Mouse (Mus musculus): ENCODE data around the gene Gpatch4. TPM values are rescaled to one million over a fixed set of nuclear protein-coding genes. Genes with fewer than 3 reads are reported as not detected.
A peak's percentile ranks its signal among the peaks of the same experiment; 100 is the strongest.

Gene Gpatch4
- polyA plus RNA-seq, 1 experiment from 2014 or later, result 32.8 TPM

DNA sequence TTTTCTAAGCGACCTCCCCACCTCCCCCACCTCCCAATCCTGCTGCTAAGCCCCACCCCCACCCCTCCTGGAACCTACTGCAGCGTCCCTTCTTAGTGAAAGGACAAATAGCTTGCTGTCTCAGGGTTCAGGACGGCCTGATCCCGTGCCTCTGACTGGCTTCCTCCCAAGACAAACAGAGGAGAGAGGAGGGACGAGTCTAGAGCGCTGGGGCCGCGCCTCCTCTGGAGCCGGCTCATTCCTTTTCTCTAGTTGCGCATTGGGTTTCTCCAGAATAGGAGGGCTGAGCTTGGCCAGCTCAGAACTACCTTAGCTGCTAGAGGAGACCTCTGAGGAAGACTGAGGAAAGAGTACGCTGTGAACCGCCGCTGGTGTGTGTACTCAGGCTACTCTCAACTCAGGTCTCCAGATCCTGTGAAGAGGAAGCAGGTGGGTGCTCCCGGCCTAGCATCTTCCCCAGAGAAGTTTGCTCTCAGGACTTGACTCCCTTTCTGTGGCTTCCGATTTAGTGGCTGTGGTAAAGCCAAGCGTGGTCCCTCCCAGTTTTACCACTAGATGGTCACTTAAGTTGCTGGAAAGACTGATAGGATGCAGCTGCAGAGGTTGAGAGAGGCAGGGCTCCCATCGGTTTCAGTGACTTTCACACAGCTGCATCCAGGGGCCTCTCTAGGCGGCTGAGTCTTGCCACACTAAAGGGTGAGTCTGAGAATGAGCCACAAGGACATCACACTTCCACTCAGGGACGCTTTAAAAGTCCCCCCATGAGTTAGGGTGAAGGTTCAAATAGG is 12.1 kb upstream of the Gpatch4 start:
- peaks cover 8% of the 10 kb centered on the region for H3K27me3 ChIP-seq
- POLR2A ChIA-PET, result no interaction called here
- no peak for ATAC-seq
- no peak for DNase-seq (ENCODE audit: low read depth, low spot score)
- CTCF ChIA-PET, result interaction anchor here (1.5 to 1.7 kb wide), 3 partner anchors 10 to 40 kb away, joined by 3 to 4 read pairs (median 4); no protein-coding TSS in a partner anchor
- TF ChIP-seq CTCF (IDR thresholded peaks at IDR 0.05), result no peak
- in situ Hi-C loops (cut with MboI; ENCODE audit: low pct_unique_long_range_greater_than_20kb), result no loop called here

DNA sequence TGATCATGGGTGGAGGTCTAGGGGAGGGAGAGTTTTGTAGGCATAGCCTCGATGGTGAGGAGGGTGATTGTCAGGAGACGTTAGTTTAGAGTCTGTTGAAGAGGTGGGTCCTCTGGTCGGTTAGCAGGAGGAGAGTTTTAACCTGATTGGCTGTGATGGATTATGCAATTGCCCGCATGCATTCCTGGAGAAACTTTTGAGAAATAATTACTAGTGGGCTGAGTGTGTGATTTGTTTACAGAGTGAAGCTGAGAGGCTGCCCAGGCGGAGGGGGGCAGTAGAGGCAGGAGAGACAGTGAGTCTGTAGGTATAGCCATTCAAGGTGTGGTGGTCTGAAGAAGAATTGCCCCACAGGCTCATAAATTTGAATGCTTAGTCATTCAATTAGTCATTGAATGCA is 9.4 kb upstream of the Gpatch4 start:
- peaks cover 3% of the 10 kb centered on the region for H3K27me3 ChIP-seq
- no peak for DNase-seq (ENCODE audit: low read depth, low spot score)
- ChIA-PET CTCF (interaction anchor here (1.0 kb wide), 1 partner anchor 35 kb away, joined by 3 read pairs; no protein-coding TSS in a partner anchor), POLR2A (no interaction called here)
- in situ Hi-C loops (cut with MboI; ENCODE audit: low pct_unique_long_range_greater_than_20kb), result no loop called here
- ATAC-seq, result no peak
- no peak for TF ChIP-seq CTCF (IDR thresholded peaks at IDR 0.05)

- no peak for TF ChIP-seq CTCF (IDR thresholded peaks at IDR 0.05)
- CTCF ChIA-PET, result interaction anchor here (1.2 to 1.4 kb wide), 2 partner anchors 8 to 14 kb away, joined by 3 to 4 read pairs; partner anchors contain the start of gene Hapln2
- H3K27me3 ChIP-seq, result peaks cover 17% of the 10 kb centered on the region
- POLR2A ChIA-PET, result no interaction called here
- ATAC-seq (no peak), DNase-seq (ENCODE audit: low read depth, low spot score) (no peak)
- in situ Hi-C loops (cut with MboI; ENCODE audit: low pct_unique_long_range_greater_than_20kb), result no loop called here
Measured at GRCm38 (mm10) chr3:88035561-88036293, 7.2 kb upstream of the Gpatch4 start.

DNA sequence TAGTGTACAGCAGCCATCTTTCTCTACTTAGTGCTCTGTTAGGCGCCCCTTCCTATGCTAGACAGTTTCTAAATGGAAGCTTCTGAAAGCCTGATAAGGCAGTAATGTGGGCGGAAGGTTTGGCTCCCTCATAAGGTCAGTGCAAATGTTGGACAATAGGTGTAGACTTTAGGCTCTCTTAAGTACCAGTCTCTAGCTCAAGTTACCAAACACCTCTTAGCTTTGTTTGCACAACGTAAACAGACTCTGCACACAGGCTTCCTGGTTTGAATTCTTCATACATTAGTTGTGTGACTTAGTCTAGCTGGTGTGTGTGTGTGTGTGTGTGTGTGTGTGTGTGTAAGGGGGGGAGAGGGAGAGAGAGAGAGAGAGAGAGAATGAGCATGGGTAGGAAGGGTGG is 6.6 kb downstream of the Gpatch4 start:
- no peaks in the 10 kb centered on the region for H3K27me3 ChIP-seq
- TF ChIP-seq CTCF (IDR thresholded peaks at IDR 0.05), result no peak
- ATAC-seq (no peak), DNase-seq (ENCODE audit: low read depth, low spot score) (no peak)
- CTCF ChIA-PET, result interaction anchor here (0.9 to 1.5 kb wide), 5 partner anchors 8 to 32 kb away, joined by 3 to 5 read pairs (median 3); no protein-coding TSS in a partner anchor
- POLR2A ChIA-PET, result interaction anchor here (0.6 kb wide), 1 partner anchor 11 kb away, joined by 3 read pairs; no protein-coding TSS in a partner anchor
- in situ Hi-C loops (cut with MboI; ENCODE audit: low pct_unique_long_range_greater_than_20kb), result no loop called here

DNA sequence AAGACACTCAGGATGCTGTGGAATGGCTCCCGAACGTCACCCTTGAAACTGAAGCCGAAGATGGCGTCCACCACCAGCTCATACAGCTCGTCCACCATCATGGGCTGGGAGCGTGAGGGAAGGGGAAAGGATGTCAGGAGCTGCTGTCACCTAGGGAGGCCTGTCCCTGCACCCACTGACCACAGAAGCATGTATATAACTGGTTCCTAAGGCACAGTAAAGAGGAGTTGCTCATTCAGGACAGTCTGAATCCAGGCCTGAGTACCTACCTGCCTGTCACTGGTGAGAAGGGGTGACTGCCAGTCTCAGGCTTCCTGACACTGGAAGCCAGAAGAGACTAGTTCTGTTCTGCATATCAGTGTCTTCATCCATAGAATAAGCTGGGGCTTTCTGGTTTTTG is 14.1 kb downstream of the Gpatch4 start:
- in situ Hi-C loops (cut with MboI; ENCODE audit: low pct_unique_long_range_greater_than_20kb), result no loop called here
- ATAC-seq (no peak), DNase-seq (ENCODE audit: low read depth, low spot score) (no peak)
- H3K27me3 ChIP-seq, result no peaks in the 10 kb centered on the region
- no peak for TF ChIP-seq CTCF (IDR thresholded peaks at IDR 0.05)
- POLR2A ChIA-PET, result no interaction called here
- CTCF ChIA-PET, result interaction anchor here (1.2 to 1.8 kb wide), 2 partner anchors 12 to 70 kb away, joined by 3 to 4 read pairs; no protein-coding TSS in a partner anchor

- ATAC-seq (peak; percentile 73), DNase-seq (ENCODE audit: low read depth, low spot score) (peak; percentile 73)
- in situ Hi-C loops (cut with MboI; ENCODE audit: low pct_unique_long_range_greater_than_20kb), result no loop called here
- H3K27me3 ChIP-seq, result no peaks in the 10 kb centered on the region
- no peak for TF ChIP-seq CTCF (IDR thresholded peaks at IDR 0.05)
- CTCF ChIA-PET, result interaction anchor here (1.2 to 1.8 kb wide), 2 partner anchors 11 to 71 kb away, joined by 3 to 4 read pairs; no protein-coding TSS in a partner anchor
- POLR2A ChIA-PET, result no interaction called here
Measured at GRCm38 (mm10) chr3:88057902-88058696, 15.2 kb downstream of the Gpatch4 start, which contains the start of gene Naxe. Naxe (minus strand) TSS chr3:88058495.

DNA sequence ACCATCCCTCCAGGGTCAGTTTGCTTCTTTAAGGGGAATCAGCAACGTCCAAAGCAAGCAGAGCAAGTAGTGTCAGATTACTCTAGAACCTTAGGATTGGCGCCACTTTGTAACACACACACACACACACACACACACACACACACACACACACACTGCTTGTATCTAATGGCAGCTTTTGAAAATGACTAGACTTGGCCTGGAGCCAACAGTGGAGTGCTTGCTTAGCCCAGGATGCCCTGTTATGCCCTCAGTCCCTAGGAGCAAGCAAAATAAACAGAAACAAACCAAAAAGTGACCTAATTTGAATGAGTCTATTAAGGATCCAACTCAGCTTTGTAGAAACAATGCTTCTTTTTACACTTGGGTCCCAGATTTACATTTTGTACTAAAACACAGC is 25.5 kb downstream of the Gpatch4 start:
- ChIA-PET POLR2A (interaction anchor here (0.9 kb wide), 1 partner anchor 9 kb away, joined by 3 read pairs; no protein-coding TSS in a partner anchor), CTCF (interaction anchor here (0.8 to 8.5 kb wide), 7 partner anchors 11 to 97 kb away, joined by 3 to 67 read pairs (median 3); partner anchors contain the start of genes Hapln2, Iqgap3 and Nes)
- in situ Hi-C loops (cut with MboI; ENCODE audit: low pct_unique_long_range_greater_than_20kb), result loop anchor here (10.0 kb wide), 1 partner anchor 54 kb away; no protein-coding TSS in a partner anchor
- no peak for DNase-seq (ENCODE audit: low read depth, low spot score)
- no peak for TF ChIP-seq CTCF (IDR thresholded peaks at IDR 0.05)
- ATAC-seq, result no peak
- no peaks in the 10 kb centered on the region for H3K27me3 ChIP-seq

DNA sequence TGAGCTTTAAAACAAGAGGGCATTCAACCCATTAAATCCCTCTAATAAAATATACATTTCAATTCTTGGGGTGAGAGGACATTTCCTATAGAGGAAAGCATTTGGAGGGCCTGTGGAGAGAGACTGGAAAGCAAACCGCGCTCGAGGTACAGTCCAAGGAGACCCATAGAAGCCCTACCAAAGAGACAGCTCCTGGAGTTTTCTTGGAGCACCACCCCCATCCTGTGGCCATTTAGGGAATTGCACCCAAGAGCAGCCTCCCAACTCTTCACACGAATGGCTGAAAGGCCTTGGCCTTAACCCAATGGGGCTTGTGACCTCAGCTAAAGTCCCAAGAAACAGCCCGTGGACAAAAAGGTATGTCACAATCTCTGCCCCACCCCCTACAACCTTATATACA is 28.9 kb downstream of the Gpatch4 start:
- in situ Hi-C loops (cut with MboI; ENCODE audit: low pct_unique_long_range_greater_than_20kb), result loop anchor here (10.0 kb wide), 1 partner anchor 137 kb away; the partner anchor contains the start of genes Isg20l2 and Rrnad1
- TF ChIP-seq CTCF (IDR thresholded peaks at IDR 0.05), result no peak
- CTCF ChIA-PET, result interaction anchor here (1.0 to 8.5 kb wide), 19 partner anchors 9 to 152 kb away, joined by 3 to 67 read pairs (median 3); partner anchors contain the start of genes Bcan, Gpatch4, Hapln2 and Iqgap3
- H3K27me3 ChIP-seq, result peaks cover 4% of the 10 kb centered on the region
- POLR2A ChIA-PET, result interaction anchor here (1.0 kb wide), 1 partner anchor 131 kb away, joined by 3 read pairs; no protein-coding TSS in a partner anchor
- peak; percentile 61 for ATAC-seq
- no peak for DNase-seq (ENCODE audit: low read depth, low spot score)

DNA sequence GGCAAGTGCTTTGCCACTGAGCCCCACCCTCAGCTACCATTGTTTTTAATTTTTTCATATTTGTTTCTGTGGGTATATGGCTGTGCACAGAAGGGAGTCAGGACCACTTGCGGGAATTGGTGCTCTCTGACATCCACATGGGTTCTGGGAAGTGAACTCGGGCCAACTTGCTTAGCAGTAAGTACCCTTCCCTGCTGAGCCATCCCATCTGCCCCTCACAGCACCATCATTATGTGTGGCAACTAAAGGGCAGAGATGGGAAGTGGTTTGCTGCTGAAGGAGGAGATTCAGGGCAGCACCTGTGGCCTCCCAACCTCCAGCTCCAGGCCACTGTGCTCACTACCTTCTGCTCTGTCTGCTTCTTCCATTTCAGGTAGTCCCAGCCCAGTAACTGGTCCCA is 30.7 kb downstream of the Gpatch4 start:
- POLR2A ChIA-PET, result no interaction called here

More for the DNA sequence above, 30.7 kb downstream of the Gpatch4 start:
- CTCF ChIA-PET, result interaction anchor here (2.1 to 8.5 kb wide), 2 partner anchors 65 to 87 kb away, joined by 4 to 67 read pairs; no protein-coding TSS in a partner anchor
- in situ Hi-C loops (cut with MboI; ENCODE audit: low pct_unique_long_range_greater_than_20kb), result loop anchor here (10.0 kb wide), 1 partner anchor 139 kb away; the partner anchor contains the start of genes Isg20l2 and Rrnad1
- DNase-seq (ENCODE audit: low read depth, low spot score), result no peak
- peaks cover 4% of the 10 kb centered on the region for H3K27me3 ChIP-seq
- TF ChIP-seq CTCF (IDR thresholded peaks at IDR 0.05), result no peak
- ATAC-seq, result no peak

All from Patski (cell line).